Mouse (Mus musculus): ENCODE results near the gene Gpr68. TPM values are rescaled to one million over a fixed set of nuclear protein-coding genes. Genes with fewer than 3 reads are reported as not detected.

Gpr68 gene
- polyA plus RNA-seq, 1 experiment = 24.2 TPM

DNA sequence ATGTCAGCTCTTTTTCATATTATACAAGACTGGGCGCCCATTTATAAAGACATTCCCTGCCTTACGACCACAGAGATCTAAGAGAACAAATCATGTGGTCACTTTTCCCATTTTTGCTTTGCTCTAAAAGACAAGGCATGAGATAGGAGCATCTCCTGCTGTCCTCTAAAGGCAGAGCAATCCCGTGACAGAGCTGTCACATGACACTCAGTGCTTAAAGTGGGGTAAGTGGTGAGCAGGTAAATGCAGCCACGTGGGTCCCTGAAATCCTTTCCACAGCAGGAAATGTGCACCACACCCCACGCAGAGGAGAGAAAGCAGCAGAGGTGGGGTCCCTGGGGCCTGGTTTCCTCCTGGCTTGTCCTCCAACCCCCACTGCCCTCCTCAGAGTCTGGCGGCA, 40.0 kb upstream of the Gpr68 start:
- no peak for DNase-seq
- H3K27ac ChIP-seq (ENCODE audit: insufficient read depth, low read length) = no peak overlapping the region
- WGBS = 93% methylated on average over 6 of the region's 6 CpGs
- no peak overlapping the region for H3K4me3 ChIP-seq (replicated peaks; ENCODE audit: insufficient read depth, low read depth, low read length)
- peaks cover 17% of the 10 kb centered on the region for H3K4me1 ChIP-seq (ENCODE audit: control insufficient read depth, insufficient read depth, low read length)
- H3K27me3 ChIP-seq (ENCODE audit: control insufficient read depth, insufficient read depth, low read length) = no peaks in the 10 kb centered on the region
- TF ChIP-seq CTCF (IDR thresholded peaks at IDR 0.05; ENCODE audit: borderline replicate concordance, insufficient read depth, low read depth, low read length) = no peak
- TF ChIP-seq POLR2A (IDR thresholded peaks at IDR 0.05; ENCODE audit: borderline replicate concordance, insufficient read depth, low read length) = no peak

DNA sequence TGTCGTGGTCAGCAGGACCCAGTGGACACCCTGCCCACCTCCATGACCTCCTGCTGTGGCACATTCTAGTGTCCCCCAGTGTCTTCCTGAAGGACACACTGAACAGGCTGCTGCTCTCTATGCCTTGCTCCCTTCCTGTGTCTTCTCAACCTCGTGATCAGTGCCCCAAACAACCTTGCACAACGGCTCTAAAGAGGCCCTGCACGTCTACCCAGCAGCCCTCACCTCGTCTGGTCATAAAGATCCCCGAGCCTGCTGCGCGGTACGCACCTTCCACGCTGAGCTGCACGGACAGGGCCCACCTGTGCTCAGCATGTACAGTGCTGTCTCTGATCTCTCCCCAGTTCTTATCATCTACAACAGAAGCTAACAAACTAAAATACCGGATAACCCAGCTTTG, 38.0 kb upstream of the Gpr68 start:
- 93% methylated on average over 12 of the region's 12 CpGs for WGBS
- H3K4me1 ChIP-seq (ENCODE audit: control insufficient read depth, insufficient read depth, low read length) = peaks cover 17% of the 10 kb centered on the region
- no peak for TF ChIP-seq POLR2A (IDR thresholded peaks at IDR 0.05; ENCODE audit: borderline replicate concordance, insufficient read depth, low read length)
- TF ChIP-seq CTCF (IDR thresholded peaks at IDR 0.05; ENCODE audit: borderline replicate concordance, insufficient read depth, low read depth, low read length) = no peak
- DNase-seq = no peak
- no peak overlapping the region for H3K27ac ChIP-seq (ENCODE audit: insufficient read depth, low read length)
- no peaks in the 10 kb centered on the region for H3K27me3 ChIP-seq (ENCODE audit: control insufficient read depth, insufficient read depth, low read length)
- H3K4me3 ChIP-seq (replicated peaks; ENCODE audit: insufficient read depth, low read depth, low read length) = no peak overlapping the region

DNA sequence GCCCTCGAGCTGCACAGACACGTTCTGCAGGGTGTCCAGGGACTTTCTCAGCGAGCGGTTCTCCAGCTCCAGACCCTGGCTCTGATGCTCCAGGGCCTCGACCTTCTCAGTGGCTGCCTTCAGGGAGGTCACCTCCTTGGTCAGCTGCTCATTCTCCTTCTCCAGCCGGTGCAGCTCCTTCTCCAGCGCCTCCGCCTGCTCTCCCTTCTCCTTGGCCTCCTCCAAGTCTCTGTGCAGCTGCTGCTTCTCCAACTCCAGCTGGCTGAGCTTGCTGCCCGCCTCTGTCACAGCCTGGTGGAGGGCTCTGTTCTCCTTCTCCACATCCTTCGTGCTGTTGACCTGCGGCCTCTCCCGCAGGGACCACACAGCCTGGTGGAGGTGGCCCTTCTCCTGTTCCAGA, 37.5 kb upstream of the Gpr68 start:
- WGBS = 74% methylated on average over 12 of the region's 12 CpGs
- Histone ChIP-seq H3K4me1 (ENCODE audit: control insufficient read depth, insufficient read depth, low read length) (peaks cover 17% of the 10 kb centered on the region), H3K4me3 (replicated peaks; ENCODE audit: insufficient read depth, low read depth, low read length) (no peak overlapping the region), H3K27me3 (ENCODE audit: control insufficient read depth, insufficient read depth, low read length) (no peaks in the 10 kb centered on the region), H3K27ac (ENCODE audit: insufficient read depth, low read length) (no peak overlapping the region)
- DNase-seq = no peak
- TF ChIP-seq POLR2A (IDR thresholded peaks at IDR 0.05; ENCODE audit: borderline replicate concordance, insufficient read depth, low read length) (no peak), CTCF (IDR thresholded peaks at IDR 0.05; ENCODE audit: borderline replicate concordance, insufficient read depth, low read depth, low read length) (no peak)

DNA sequence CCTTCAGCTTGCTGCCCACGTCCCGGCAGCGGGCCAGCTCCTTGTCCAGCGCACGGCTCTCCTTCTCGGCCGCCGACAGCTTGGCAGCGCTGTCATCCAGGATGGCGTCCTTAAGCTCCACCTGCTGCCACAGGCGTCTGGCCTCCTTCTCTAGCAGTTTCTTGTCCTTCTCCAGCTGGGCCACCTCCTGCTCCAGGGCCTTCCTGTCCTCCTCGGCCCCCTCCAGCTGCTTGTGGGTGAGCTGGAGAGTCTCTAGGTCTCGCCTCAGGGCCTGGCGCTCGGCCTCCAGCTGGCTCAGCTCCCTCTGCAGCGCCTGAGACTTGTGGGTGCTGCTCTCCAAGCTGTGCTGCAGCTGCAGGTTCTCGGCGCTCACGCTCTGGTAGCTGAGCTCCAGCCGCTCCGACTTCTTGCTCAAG, 36.9 kb upstream of the Gpr68 start:
- no peak overlapping the region for H3K4me3 ChIP-seq (replicated peaks; ENCODE audit: insufficient read depth, low read depth, low read length)
- H3K4me1 ChIP-seq (ENCODE audit: control insufficient read depth, insufficient read depth, low read length) = peaks cover 17% of the 10 kb centered on the region
- peak; percentile 56 to 59 for DNase-seq
- no peak for TF ChIP-seq POLR2A (IDR thresholded peaks at IDR 0.05; ENCODE audit: borderline replicate concordance, insufficient read depth, low read length)
- WGBS = 26% methylated on average over 21 of the region's 21 CpGs
- H3K27ac ChIP-seq (ENCODE audit: insufficient read depth, low read length) = no peak overlapping the region
- H3K27me3 ChIP-seq (ENCODE audit: control insufficient read depth, insufficient read depth, low read length) = no peaks in the 10 kb centered on the region

DNA sequence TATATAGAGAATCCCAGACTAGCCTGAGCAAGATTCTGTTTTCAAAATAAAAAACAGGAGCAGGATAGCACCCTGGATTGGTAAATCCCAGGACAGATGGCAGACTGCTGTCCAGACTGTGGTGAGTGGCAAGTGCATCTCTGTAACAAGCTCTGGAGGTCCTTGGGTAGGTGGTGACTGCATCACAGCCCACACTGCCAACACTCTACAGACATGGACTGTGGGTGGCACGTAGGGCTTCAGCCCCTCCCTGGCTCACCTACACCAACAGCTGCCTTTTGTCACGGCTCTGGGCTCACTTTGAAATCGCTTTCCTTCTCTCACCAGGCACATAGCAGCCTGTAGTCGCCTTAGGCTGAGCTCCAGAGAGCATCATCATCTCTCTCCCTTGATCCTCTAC, 35.1 kb upstream of the Gpr68 start:
- no peak for DNase-seq
- no peaks in the 10 kb centered on the region for H3K27me3 ChIP-seq (ENCODE audit: control insufficient read depth, insufficient read depth, low read length)
- 65% methylated on average over 4 of the region's 4 CpGs for WGBS
- TF ChIP-seq POLR2A (IDR thresholded peaks at IDR 0.05; ENCODE audit: borderline replicate concordance, insufficient read depth, low read length) (no peak), CTCF (IDR thresholded peaks at IDR 0.05; ENCODE audit: borderline replicate concordance, insufficient read depth, low read depth, low read length) (no peak)
- no peak overlapping the region for H3K4me3 ChIP-seq (replicated peaks; ENCODE audit: insufficient read depth, low read depth, low read length)
- peaks cover 17% of the 10 kb centered on the region for H3K4me1 ChIP-seq (ENCODE audit: control insufficient read depth, insufficient read depth, low read length)
- no peak overlapping the region for H3K27ac ChIP-seq (ENCODE audit: insufficient read depth, low read length)

DNA sequence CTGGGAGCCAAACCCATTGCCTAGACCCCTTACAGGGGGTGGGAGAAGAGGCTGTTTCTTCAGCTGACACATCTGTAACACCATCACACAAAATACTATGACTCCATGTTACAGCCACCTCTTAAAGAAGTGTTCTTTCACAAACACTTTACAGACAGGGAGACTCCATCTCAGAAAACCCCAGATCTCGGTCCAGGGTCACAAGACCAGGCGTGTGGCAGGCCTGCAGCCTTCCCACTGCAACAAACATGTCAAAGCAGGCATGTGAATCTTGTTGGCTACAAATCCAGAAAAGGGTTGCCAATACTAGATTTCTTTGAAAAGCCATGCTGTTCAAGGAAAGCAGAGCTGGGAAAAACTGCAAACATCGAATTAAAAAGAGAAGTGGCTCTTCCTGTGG, 33.4 kb upstream of the Gpr68 start:
- TF ChIP-seq CTCF (IDR thresholded peaks at IDR 0.05; ENCODE audit: borderline replicate concordance, insufficient read depth, low read depth, low read length) (no peak), POLR2A (IDR thresholded peaks at IDR 0.05; ENCODE audit: borderline replicate concordance, insufficient read depth, low read length) (no peak)
- Histone ChIP-seq H3K4me1 (ENCODE audit: control insufficient read depth, insufficient read depth, low read length) (peaks cover 17% of the 10 kb centered on the region), H3K27ac (ENCODE audit: insufficient read depth, low read length) (no peak overlapping the region), H3K4me3 (replicated peaks; ENCODE audit: insufficient read depth, low read depth, low read length) (no peak overlapping the region), H3K27me3 (ENCODE audit: control insufficient read depth, insufficient read depth, low read length) (no peaks in the 10 kb centered on the region)
- no peak for DNase-seq
- WGBS = 69% methylated on average over 3 of the region's 3 CpGs

DNA sequence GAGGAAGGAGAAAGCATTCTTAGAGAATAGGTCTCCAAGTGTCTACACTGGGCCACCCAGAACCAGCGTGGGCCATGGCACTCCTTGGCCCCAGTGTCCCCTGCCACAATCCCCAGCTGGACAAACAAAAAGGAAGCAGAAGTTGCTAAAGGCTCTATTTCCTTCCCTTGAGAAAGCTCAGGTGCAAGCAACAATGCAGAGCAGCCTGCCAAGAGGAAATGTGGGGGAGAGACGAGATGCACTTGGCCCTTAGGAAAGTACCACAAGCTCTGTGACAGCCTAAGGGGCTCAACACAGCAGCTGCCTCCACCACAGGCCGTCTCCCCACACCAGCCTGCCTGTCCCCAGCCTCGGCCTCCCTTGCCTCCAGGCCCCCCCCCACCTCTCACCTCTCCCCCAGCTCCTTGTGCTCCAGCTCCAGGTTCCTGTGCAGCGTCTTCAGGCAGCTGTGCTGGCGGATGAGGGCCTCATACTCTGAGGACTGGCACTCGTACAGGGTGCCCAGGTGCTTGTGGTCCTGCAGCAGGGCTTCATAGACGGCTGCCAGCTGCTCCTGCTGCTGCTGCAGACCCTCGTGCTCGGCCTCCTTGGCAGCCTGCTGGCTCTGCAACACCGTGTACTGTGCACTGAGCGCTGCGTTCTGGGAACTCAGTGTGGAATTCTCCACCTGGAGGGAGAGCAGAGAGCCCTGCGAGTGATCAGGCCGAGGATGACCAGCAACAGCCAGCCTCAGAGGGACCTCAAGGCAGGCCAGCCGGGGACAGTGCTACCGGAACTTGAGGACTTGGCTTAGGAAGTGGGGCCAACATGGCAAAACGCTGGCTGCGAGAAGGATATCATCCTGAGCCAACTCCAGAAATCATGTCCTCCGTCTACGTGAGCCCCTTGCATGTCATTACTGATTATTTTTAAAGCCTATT, 29.7 kb upstream of the Gpr68 start:
- Histone ChIP-seq H3K4me1 (ENCODE audit: control insufficient read depth, insufficient read depth, low read length) (no peaks in the 10 kb centered on the region), H3K27me3 (ENCODE audit: control insufficient read depth, insufficient read depth, low read length) (no peaks in the 10 kb centered on the region), H3K4me3 (replicated peaks; ENCODE audit: insufficient read depth, low read depth, low read length) (no peak overlapping the region), H3K27ac (ENCODE audit: insufficient read depth, low read length) (no peak overlapping the region)
- WGBS = 47% methylated on average over 21 of the region's 21 CpGs
- DNase-seq = no peak
- TF ChIP-seq POLR2A (IDR thresholded peaks at IDR 0.05; ENCODE audit: borderline replicate concordance, insufficient read depth, low read length) (no peak), CTCF (IDR thresholded peaks at IDR 0.05; ENCODE audit: borderline replicate concordance, insufficient read depth, low read depth, low read length) (no peak)

DNA sequence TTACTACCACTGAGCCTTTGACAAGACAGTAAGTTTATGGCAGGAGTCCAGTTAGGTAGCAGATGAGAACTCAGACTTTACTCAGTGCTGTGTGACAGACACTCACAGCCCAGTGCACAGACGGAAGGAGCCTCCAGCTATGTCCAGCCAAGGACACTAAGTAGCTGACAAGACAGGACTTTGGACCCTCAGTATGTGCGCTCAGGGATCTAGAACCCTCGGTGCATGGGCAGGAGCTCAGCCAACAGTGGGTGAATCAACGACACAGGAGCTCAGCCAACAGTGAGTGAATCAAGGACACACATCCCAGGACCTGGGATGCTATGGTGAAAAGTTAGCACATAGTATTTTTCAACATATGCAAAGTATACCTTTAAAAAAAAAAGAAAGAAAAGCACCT, 28.7 kb upstream of the Gpr68 start:
- DNase-seq = no peak
- H3K27me3 ChIP-seq (ENCODE audit: control insufficient read depth, insufficient read depth, low read length) = no peaks in the 10 kb centered on the region
- H3K4me3 ChIP-seq (replicated peaks; ENCODE audit: insufficient read depth, low read depth, low read length) = no peak overlapping the region
- TF ChIP-seq CTCF (IDR thresholded peaks at IDR 0.05; ENCODE audit: borderline replicate concordance, insufficient read depth, low read depth, low read length) (no peak), POLR2A (IDR thresholded peaks at IDR 0.05; ENCODE audit: borderline replicate concordance, insufficient read depth, low read length) (no peak)
- H3K4me1 ChIP-seq (ENCODE audit: control insufficient read depth, insufficient read depth, low read length) = no peaks in the 10 kb centered on the region
- H3K27ac ChIP-seq (ENCODE audit: insufficient read depth, low read length) = no peak overlapping the region
- WGBS = 72% methylated on average over 4 of the region's 4 CpGs

Measured in cerebellum, adult 2 months (tissue).